Mouse (Mus musculus): ENCODE measurements around the gene Rab38.

Rab38 gene

GRCm38 (mm10) chr7:88429786-88430691, at the start of gene Rab38:
Gene Rab38, plus strand, starts transcription at chr7:88430273.
- DNase-seq = peak; percentile 29

DNA sequence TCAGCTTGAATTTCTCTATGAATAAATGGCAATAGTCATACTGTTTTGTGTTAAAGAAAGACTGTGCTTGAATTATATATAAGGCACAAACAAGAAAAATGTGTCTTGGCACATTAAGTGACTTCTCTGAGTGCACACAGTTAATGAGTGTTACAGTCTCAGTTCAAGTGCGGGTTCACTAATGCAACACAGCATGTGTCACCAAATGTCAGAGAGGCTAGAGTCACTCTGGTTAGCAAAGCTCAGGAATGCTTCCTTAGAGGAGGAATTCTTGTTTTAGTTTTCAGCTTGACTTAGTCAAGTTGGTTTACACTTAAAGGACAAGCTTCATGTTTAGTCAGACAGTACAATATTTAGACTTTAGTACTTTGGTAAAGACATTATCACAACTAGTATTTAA, 35.5 kb upstream of the Rab38 start:
- no peak for DNase-seq

- DNase-seq = no peak
Observed at GRCm38 (mm10) chr7:88395745-88396144, 34.3 kb upstream of the Rab38 start.

DNA sequence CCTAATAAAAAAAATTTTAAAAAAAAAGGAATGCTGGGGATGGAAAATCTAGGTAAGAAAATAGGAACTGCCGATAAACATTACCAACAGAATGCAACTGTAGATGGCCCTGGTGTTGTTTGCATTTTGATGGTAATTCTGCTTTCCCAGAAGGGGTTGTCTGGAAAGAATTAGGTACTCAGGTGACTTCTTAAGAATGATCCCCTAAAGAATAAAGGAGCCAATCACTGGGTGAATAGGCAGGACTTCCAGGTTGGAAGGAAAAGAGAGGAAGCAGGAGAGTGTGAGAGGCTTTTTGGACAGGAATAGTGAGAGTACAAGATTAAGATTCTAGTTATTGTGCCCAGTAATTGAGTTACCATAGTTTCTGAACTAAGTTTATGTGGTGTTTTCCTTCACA, 24.8 kb upstream of the Rab38 start:
- DNase-seq = no peak

DNA sequence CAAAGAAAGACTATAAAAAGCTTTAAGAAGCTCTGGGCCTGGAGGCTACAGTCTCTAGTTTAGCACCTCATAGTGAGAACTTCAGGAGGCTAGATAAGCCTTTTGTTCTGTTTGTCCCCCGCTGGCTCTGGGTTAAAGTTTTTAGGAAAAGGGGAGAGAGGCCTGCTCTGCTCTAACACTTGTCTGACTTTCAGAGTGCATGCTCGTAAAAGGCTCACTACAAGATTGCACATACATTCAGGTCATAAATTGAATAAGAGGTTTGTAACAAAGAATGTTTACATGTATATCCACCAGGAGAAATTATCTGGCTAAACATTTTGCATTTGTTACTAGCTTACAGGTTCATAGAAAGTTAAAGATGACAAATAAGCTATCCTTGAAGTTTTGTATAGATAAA, 23.6 kb upstream of the Rab38 start:
- no peak for DNase-seq

- DNase-seq = no peak
Observed at GRCm38 (mm10) chr7:88421821-88422220, 8.3 kb upstream of the Rab38 start.

DNA sequence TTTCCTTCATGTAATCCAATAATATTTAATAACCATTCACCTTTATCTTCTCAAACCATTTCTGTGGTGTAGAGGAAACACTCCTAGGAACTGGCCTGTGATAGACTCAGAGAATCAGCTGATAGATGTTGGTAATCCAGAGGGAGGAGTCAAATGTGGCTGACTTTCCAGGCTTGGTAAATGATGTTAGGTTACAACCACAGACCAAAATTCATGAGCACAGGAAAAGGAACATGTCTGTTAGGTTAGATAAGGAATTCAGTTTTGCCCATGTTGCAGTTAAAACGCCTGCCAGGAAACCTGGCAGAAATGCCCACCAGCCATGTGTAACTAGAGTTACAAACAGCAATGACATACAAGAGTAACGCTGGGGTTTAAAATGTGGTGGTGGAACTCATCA, 6.2 kb upstream of the Rab38 start:
- DNase-seq = no peak

DNA sequence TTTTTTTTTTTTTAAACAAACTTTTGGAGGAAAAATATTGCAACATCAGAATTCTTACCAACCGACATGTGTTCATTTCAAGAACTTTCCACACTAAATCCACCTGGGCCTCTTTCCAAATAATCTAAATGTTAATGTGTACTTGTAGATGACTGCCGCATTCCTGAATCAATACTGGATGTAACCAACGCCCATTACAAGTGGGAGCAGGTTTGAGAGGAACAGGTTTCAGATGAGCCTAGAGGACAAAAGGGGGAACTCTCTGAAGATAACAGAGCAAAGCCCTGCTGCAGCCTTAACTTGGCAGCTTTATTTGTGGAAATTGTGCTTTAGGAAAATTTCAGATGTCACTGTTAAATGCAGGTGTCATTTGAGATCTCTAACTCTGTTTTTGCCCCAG, 4.3 kb upstream of the Rab38 start:
- no peak for DNase-seq

DNA sequence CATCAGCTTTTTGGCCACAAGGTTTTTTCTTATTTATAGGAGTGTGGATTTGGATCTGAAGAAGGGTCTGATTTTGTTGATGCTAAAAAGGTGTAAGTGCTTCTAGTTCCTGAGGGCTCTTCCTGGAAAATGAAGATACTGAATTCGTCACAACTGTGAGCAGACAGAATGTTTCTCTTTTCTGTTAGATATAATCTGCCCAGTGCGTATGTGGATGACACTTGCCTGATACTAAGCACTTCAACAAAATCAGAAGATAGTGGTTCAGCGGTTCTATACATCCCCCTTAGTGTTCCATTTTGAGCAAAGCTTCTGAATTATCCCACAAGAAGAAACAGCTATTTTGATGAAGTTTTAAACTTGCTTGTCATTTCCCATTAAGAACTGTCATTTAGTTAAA, 2.6 kb upstream of the Rab38 start:
- DNase-seq = no peak

GRCm38 (mm10) chr7:88430692-88431084, 615 bp downstream of the Rab38 start:
- DNase-seq = no peak

DNA sequence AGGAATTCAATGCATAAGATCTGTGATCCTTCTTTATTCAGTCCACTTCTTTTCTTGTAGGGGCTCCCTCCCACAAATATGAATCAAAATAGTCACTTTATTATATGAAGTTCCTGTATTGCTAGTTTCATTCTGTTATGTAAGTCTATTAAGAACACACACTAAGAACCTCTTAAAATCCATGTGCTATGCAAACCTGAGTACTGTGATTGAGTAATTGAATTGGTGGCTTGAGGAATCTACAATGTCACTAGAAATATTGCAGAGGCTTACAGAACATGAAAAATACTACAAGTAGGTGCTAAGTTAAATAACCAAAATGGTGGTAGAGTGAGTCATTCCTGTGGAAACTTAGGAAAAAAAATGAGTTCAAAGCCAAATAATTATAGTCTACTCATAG, 10.2 kb downstream of the Rab38 start:
- no peak for DNase-seq

GRCm38 (mm10) chr7:88442649-88443048, 12.6 kb downstream of the Rab38 start:
- no peak for DNase-seq

DNA sequence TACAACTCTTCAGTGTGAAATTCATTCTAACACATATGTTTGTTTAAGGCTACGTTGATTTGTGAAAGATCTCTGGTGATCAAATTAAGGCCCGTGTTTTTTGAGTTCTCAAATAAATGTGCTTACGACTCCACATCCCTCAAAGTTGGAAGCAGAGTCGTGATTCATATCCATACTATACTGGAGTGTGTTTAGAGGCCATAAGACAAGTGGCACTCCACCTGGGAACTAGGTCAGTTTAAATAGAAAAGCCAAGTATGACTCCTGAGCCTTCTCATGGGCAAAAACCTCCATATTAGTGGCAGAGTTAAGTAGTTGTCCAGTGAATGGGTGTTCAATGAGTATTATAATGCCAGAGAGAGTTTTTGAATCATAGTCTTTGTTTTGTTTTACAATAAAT, 13.4 kb downstream of the Rab38 start:
- no peak for DNase-seq

DNA sequence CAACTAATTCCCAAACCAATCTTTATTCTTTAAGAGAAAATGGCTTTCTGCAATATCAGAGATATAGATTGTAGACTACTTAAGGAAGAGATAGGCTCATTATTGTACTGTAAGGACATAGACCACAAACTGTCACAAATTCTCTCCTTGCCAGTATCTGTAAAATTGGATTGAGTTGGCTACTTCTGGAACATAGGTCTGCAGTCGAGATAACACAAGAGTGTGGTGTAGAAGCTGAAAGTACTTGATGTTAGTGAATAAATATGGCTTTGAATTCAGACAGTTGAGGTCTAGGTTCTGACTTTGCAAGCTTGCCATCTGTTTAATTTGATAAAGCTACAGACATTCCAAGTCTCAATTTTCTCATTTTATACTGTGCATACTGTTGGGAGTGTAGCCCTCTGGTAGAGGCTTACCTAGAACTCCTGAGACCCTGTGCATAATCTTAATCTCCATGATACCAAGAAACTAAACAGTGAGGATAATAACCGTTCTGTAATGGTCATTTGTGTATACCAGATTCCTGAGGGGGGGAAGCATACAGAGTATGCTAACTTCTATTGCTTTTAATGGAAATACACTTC, 15.3 kb downstream of the Rab38 start:
- DNase-seq = no peak

- no peak for DNase-seq
Observed at GRCm38 (mm10) chr7:88453234-88453633, 23.2 kb downstream of the Rab38 start.

GRCm38 (mm10) chr7:88457827-88458226, 27.8 kb downstream of the Rab38 start:
- DNase-seq = no peak

DNA sequence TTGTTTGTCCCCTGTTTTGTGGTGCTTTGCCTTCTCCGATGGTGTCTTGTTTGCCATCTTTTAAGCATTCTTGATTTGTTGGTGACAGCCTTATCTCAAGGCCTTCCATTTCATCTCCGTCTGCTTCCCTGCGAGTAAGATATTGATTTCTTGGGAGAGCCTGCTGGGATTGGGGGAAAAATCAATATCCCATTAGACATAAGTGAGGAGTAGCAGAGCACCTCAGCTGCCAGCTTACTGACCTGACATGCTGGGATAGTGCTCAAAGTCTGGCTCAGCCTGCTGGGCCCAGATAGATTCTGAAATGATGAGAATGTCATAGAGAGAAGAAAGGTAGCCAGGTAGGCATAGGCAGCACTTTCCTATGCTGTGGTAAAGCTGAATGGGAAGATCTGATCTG, 37.7 kb downstream of the Rab38 start:
- no peak for DNase-seq

DNA sequence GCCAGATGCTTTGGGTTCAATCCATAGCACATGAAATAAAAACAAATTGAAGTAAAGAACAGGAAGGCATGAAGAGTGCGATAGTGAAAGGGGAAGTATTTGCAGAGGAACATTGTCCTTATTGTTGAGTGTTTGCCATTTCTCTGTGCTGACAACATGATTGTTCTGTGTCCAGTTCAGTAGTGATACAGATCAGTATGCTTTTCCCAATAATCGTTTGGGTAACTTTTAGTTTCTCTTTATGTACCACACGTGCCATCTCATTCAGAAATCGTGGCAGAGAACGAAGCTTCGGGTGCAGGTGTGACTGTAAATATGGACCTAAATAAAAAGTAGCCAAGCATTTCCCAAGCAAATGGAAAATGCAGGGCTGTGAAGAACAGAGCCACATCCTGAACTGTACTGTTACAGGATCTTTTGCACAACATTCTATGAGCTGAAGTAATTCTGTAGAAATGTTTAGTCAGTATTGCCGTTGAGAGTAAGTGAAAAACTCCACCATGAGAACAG, 52.1 kb downstream of the Rab38 start:
- DNase-seq = no peak

GRCm38 (mm10) chr7:88482628-88483027, 52.6 kb downstream of the Rab38 start:
- no peak for DNase-seq

GRCm38 (mm10) chr7:88491020-88491419, 60.9 kb downstream of the Rab38 start:
- no peak for DNase-seq

DNA sequence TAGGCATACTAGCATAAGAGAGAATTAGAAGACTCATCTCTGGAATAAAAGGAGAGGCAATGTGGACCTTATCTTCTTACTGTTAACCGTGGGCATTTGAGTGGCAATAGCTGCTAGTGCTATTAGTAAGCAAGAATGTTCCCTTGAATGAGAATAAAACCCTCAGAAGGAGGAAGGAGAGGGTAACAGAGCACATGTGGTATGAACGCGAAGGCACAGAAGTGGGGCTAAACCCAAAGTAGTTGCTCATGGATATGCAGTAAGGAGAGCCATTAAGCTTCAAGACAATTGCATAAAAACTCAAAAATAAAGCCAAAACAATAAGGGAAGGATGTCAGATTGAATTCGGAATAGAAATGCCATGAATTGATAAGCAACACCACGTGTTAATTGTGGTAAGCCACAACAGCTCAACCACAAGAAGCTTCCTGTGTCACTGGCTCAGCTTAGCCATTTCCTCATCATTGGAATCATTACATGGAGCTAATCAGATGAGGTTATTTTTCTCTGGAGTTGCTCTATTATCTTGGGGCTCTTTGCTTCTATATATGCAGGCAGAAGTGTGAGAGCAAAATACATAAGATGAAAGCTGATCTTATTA, 72.2 kb downstream of the Rab38 start:
- DNase-seq = no peak

DNA sequence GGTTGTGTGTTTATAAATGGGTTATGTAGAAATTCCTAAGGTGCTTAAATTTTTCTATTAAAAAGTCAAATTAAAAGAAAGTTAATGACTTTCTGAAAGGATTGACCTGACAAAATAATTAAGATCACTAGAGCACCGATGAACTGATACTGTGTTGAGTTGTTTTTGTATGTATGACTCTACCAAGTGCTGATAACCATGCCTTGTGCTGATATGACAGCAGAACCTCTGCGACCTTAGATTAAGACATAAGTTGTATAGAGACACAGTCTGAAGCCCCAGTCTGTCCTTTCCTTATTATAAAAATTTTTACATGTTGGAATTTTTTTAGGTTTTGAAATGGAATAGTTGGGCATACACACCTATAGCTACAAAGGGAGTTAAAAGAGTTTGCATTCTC, 79.7 kb downstream of the Rab38 start:
- DNase-seq = no peak

GRCm38 (mm10) chr7:88522481-88522880, 92.4 kb downstream of the Rab38 start:
- DNase-seq = no peak

DNA sequence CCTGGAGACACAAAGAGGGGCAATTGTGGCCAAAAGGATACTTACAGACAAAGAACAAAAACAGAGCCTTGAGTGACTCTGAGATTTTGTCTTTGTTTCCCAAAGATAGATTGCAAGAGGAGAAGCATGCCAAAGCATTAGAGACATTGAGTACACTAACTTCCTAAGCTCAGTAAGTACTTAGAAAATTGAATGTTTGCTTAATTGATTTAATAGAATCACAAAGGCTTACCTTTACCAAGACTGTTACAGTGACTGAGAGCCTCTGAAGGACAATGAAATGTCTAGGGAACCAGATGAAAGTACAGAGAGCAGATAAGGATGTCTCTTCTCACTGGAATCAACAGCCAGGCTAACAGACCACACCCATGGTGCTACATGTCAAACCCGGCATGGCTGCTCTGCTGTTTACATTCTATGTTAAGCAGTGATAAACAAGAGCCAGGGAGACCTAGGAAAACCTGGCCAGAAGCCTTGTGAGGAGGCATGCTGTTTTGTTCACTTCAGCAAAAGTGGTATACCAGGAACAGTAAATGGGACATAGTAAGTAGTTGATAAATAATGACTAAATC, 97.1 kb downstream of the Rab38 start:
- DNase-seq = no peak

All from thymus, postnatal 4 days (tissue).